Mouse (Mus musculus) liver, postnatal 0 days (tissue): ENCODE results near the gene Mum1.
A peak's percentile ranks its signal among the peaks of the same experiment; 100 is the strongest.

Source experiments
- CTCF ChIP-seq: sonication (generic); IDR thresholded peaks from 2 replicates; pipeline ENCODE4 v1.5.1; 2016; ENCODE audit warnings: antibody characterized with exemption, low read depth
- EP300 ChIP-seq: IDR thresholded peaks from 2 replicates; pipeline ENCODE4 v1.6.1; 2016; ENCODE audit warnings: antibody characterized with exemption, low read depth, mild to moderate bottlenecking

GRCm38 (mm10) chr10:80199440-80200008, 26.7 kb upstream of the Mum1 start:
- TF ChIP-seq EP300 (no peak), CTCF (peak; percentile 94)
